Mouse (Mus musculus) heart, postnatal 0 days (tissue): ENCODE results near the gene Myh10.

Experiments used
- CTCF ChIP-seq: IDR thresholded peaks from 2 replicates; pipeline ENCODE4 v1.5.1; 2016; ENCODE audit warnings: antibody characterized with exemption, control low read depth, low read depth
- EP300 ChIP-seq: IDR thresholded peaks from 2 replicates; pipeline ENCODE4 v1.6.1; 2016; ENCODE audit warnings: antibody characterized with exemption, low read depth

DNA sequence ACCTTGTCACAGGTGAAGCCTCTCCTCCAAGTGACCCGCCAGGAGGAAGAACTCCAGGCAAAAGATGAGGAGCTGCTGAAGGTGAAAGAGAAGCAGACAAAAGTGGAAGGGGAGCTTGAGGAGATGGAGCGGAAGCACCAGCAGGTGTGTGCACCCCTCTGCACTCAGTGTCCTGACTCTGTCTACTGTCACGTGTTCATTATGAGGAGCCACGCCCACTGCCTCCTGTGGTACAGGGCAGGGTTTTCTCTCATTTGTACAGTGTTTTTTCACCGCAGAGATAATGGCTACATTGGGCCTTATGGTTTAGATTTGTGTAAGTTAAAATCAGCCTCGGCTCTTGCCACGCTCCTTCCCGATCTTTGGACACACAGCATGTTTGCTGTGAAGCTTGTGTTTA, 94.5 kb downstream of the Myh10 start:
- TF ChIP-seq CTCF: no peak
- TF ChIP-seq EP300: no peak
